Mouse (Mus musculus) CH12.LX (cell line): Measurements from ENCODE around the gene Srp9. TPM values are rescaled to one million over a fixed set of nuclear protein-coding genes. Genes with fewer than 3 reads are reported as not detected.

Experiments used
- DNase-seq: peaks from one replicate; pipeline ENCODE4 v3.0.0-alpha.2; 2013; ENCODE audit errors: extremely low read depth
- H3K27ac ChIP-seq: 2 replicates; pipeline ENCODE4 v1.5.1; 2012; ENCODE audit warnings: low read depth, mild to moderate bottlenecking, control low read depth, moderate library complexity; ENCODE audit not compliant: insufficient read depth
- H3K27me3 ChIP-seq: replicated peaks from 2 replicates; pipeline ENCODE3; 2012; ENCODE audit warnings: inconsistent platforms
- H3K36me3 ChIP-seq, 2 experiments: replicated peaks in 1 of 2; 2 replicates each; pipeline versions ENCODE3 to v1.6.1; 2012; ENCODE audit warnings: inconsistent platforms in 1 of 2, low read length in 1 of 2, mild to moderate bottlenecking in 1 of 2, mixed read lengths in 1 of 2, moderate library complexity in 1 of 2; ENCODE audit not compliant: control insufficient read depth in 1 of 2, insufficient read depth in 1 of 2
- H3K4me1 ChIP-seq, 2 experiments: 2 replicates each; pipeline ENCODE4 v1.6.1; 2012; ENCODE audit warnings: inconsistent platforms in 1 of 2, moderate library complexity in 1 of 2; ENCODE audit not compliant: insufficient read depth in 2 of 2, control insufficient read depth in 1 of 2
- H3K4me2 ChIP-seq: 2 replicates; pipeline ENCODE4 v1.6.1; 2012; ENCODE audit warnings: low read depth, mild to moderate bottlenecking, control low read depth; ENCODE audit not compliant: poor library complexity, insufficient read depth, severe bottlenecking
- H3K4me3 ChIP-seq, 3 experiments: fragments of 150-350 bp in 1 of 3; sonication (generic) in 1 of 3; replicated peaks in 1 of 3; 2 replicates each; pipeline versions ENCODE3 to v1.5.1; 2011 to 2012; ENCODE audit warnings: low read depth in 2 of 3, low read length in 2 of 3, mild to moderate bottlenecking in 2 of 3, moderate library complexity in 2 of 3, control low read depth in 1 of 3, improper control_type of control experiment in 1 of 3, inconsistent platforms in 1 of 3, mixed read lengths in 1 of 3; ENCODE audit not compliant: poor library complexity in 1 of 3
- H3K79me2 ChIP-seq: replicated peaks from 2 replicates; pipeline ENCODE4 v1.6.1; 2012; ENCODE audit warnings: mild to moderate bottlenecking, moderate library complexity; ENCODE audit not compliant: control insufficient read depth, poor library complexity, insufficient read depth, severe bottlenecking; ENCODE audit errors: extremely low read depth
- H3K9ac ChIP-seq: 2 replicates; pipeline ENCODE4 v1.6.1; 2012; ENCODE audit warnings: low read depth, mild to moderate bottlenecking, control low read depth, moderate library complexity; ENCODE audit not compliant: insufficient read depth
- H3K9me3 ChIP-seq: replicated peaks from 2 replicates; pipeline ENCODE3; 2012; ENCODE audit warnings: low read length, inconsistent platforms, mixed read lengths
- E2F4 ChIP-seq: IDR thresholded peaks from 2 replicates; pipeline ENCODE4 v1.6.1; 2011; ENCODE audit warnings: low read depth, low read length, improper control_type of control experiment; ENCODE audit not compliant: insufficient replicate concordance
- GABPA ChIP-seq: IDR thresholded peaks from 2 replicates; pipeline ENCODE4 v1.6.1; 2012; ENCODE audit warnings: low read depth, low read length, improper control_type of control experiment, inconsistent platforms; ENCODE audit not compliant: insufficient replicate concordance
- JUND ChIP-seq: conservative IDR thresholded peaks from 2 replicates; pipeline ENCODE4 v1.6.1; 2011; ENCODE audit warnings: low read depth, low read length, improper control_type of control experiment
- KAT2A ChIP-seq: IDR thresholded peaks from 2 replicates; pipeline ENCODE4 v1.6.1; 2012; ENCODE audit warnings: low read length, improper control_type of control experiment, inconsistent platforms; ENCODE audit not compliant: insufficient replicate concordance
- MAFK ChIP-seq: IDR thresholded peaks from 2 replicates; pipeline ENCODE4 v1.6.1; 2011; ENCODE audit warnings: low read length, improper control_type of control experiment; ENCODE audit not compliant: insufficient replicate concordance
- MAZ ChIP-seq: IDR thresholded peaks from 2 replicates; pipeline ENCODE4 v1.6.1; 2012; ENCODE audit warnings: low read depth, mild to moderate bottlenecking, inconsistent platforms, low read length, improper control_type of control experiment, moderate library complexity
- POLR2A ChIP-seq: IDR thresholded peaks from 2 replicates; pipeline ENCODE4 v1.6.1; 2011; ENCODE audit warnings: low read depth, mild to moderate bottlenecking, improper control_type of control experiment, low read length
- RAD21 ChIP-seq: IDR thresholded peaks from 2 replicates; pipeline ENCODE4 v1.6.1; 2011; ENCODE audit warnings: low read depth, mild to moderate bottlenecking, low read length, improper control_type of control experiment, moderate library complexity
- SIN3A ChIP-seq: IDR thresholded peaks from 2 replicates; pipeline ENCODE4 v1.6.1; 2012; ENCODE audit warnings: low read length, improper control_type of control experiment, inconsistent platforms
- TBP ChIP-seq: conservative IDR thresholded peaks from 2 replicates; pipeline ENCODE4 v1.6.1; 2011; ENCODE audit warnings: low read depth, low read length, improper control_type of control experiment
- UBTF ChIP-seq: IDR thresholded peaks from 2 replicates; pipeline ENCODE4 v1.6.1; 2012; ENCODE audit warnings: low read depth, mild to moderate bottlenecking, inconsistent platforms, low read length, improper control_type of control experiment, moderate library complexity
- ZC3H11A ChIP-seq: IDR thresholded peaks from 2 replicates; pipeline ENCODE4 v1.6.1; 2012; ENCODE audit warnings: low read depth, mild to moderate bottlenecking, inconsistent platforms, low read length, improper control_type of control experiment
- dilution Hi-C: fragments of 300-500 bp; cut with MboI; formaldehyde crosslinking; loops from 2 replicates; pipeline ENCODE4 v1.14.3; 2020; ENCODE audit warnings: low sequenced_read_pairs; ENCODE audit not compliant: extremely low pct_unique_long_range_greater_than_20kb, extremely low pct_ligation_motif_present
- in situ Hi-C: fragments of 300-500 bp; cut with MboI; formaldehyde crosslinking; loops from 3 replicates; pipeline ENCODE4 v1.14.3; 2019; ENCODE audit warnings: low sequenced_read_pairs, low pct_ligation_motif_present, low pct_unique_long_range_greater_than_20kb, mixed read lengths
- polyA plus RNA-seq: library from polyadenylated mRNA; unstranded; fragments of >175 nt; gene quantifications from 2 replicates; pipeline ENCODE4 v1.2.1, GENCODE M21; 2012; ENCODE audit warnings: low read depth; ENCODE audit not compliant: insufficient read length
- total RNA-seq, 2 experiments: library from RNA; depleted of rRNA; stranded (reverse); fragments of 300-350 nt in 1 of 2; fragments of >200 nt in 1 of 2; gene quantifications; 2 replicates each; pipeline ENCODE4 v1.2.3; 2012 to 2014

Srp9 gene
- total and polyA plus RNA-seq, 3 experiments: 135 to 221 (median 138) TPM

GRCm38 (mm10) chr1:182110185-182110584, 14.4 kb upstream of the Srp9 start:
- Histone ChIP-seq H3K27ac (peak overlapping the region; percentile 99; the same call in 1 of the 2 replicates), H3K9me3 (no peaks in the 10 kb centered on the region), H3K4me1 (peaks cover 43 to 64% of the 10 kb centered on the region in 2 experiments), H3K9ac (no peak overlapping the region), H3K4me3 (peak overlapping the region in 1 of 3 experiments; percentile 26), H3K79me2 (no peaks in the 10 kb centered on the region), H3K36me3 (no peaks in the 10 kb centered on the region), H3K27me3 (no peaks in the 10 kb centered on the region), H3K4me2 (no peak overlapping the region)
- DNase-seq: no peak
- dilution Hi-C loops: no loop called here
- in situ Hi-C loops: loop anchor here (10.0 kb wide), 1 partner anchor 385 kb away; no protein-coding TSS in a partner anchor
- TF ChIP-seq E2F4 (no peak), TBP (no peak), SIN3A (peak; percentile 41; the same call in 1 of the 2 replicates), ZC3H11A (no peak), MAZ (no peak)

GRCm38 (mm10) chr1:182110708-182111385, 13.7 kb upstream of the Srp9 start:
- in situ Hi-C loops (loop anchor here (10.0 kb wide), 1 partner anchor 386 kb away; no protein-coding TSS in a partner anchor), dilution Hi-C loops (no loop called here)
- no peaks in the 10 kb centered on the region for H3K79me2 ChIP-seq
- TF ChIP-seq GABPA (no peak), RAD21 (no peak), MAFK (no peak), POLR2A (no peak), UBTF (no peak), JUND (no peak), KAT2A (no peak)
- no peak overlapping the region; the same call in 1 of the 2 replicates for H3K9ac ChIP-seq
- H3K4me1 ChIP-seq: peaks cover 41 to 58% of the 10 kb centered on the region in 2 experiments
- no peak overlapping the region for H3K4me3 ChIP-seq
- no peaks in the 10 kb centered on the region for H3K27me3 ChIP-seq
- no peaks in the 10 kb centered on the region for H3K9me3 ChIP-seq
- no peaks in the 10 kb centered on the region for H3K36me3 ChIP-seq
- H3K4me2 ChIP-seq: no peak overlapping the region
- H3K27ac ChIP-seq: peak overlapping the region; percentile 99
- no peak for DNase-seq
